Mouse (Mus musculus) layer of hippocampus, postnatal 25 days (tissue): ENCODE data around the gene Tldc2. TPM values are rescaled to one million over a fixed set of nuclear protein-coding genes. Genes with fewer than 3 reads are reported as not detected.

Experiments used
- DNase-seq, 2 experiments: peaks; one replicate each; pipeline ENCODE4 v3.0.0; 2022; ENCODE audit warnings: mixed read lengths in 2 of 2, low spot score in 1 of 2; ENCODE audit errors: extremely low spot score in 1 of 2
- total RNA-seq, 2 experiments: library from RNA; stranded (reverse); gene quantifications; 2 replicates each; pipeline ENCODE4 v1.2.3; 2021

The Tldc2 gene
- total RNA-seq, 2 experiments from 2014 or later, result not detected

DNA sequence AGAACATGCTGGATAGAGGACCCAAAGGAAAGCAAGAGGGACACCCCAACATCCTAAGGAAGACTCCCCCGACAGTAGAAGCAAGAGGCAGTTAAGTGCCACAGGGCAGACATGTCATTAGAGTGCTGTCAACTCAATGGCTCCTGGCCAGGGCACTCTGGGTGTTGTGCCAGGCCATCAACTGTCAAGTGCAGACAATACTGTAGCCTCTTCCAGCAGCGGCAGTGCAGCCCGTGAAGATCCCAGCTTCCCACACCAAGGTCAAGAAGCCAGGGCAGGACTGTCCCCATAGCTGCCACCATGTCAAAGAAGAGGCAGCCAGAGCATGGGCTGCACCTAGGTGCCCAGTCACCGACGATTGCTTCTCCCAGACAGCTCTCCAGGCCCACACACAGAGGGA lies 9.7 kb upstream of the Tldc2 start:
- DNase-seq, result peak in 1 of 2 experiments; percentile 38

DNA sequence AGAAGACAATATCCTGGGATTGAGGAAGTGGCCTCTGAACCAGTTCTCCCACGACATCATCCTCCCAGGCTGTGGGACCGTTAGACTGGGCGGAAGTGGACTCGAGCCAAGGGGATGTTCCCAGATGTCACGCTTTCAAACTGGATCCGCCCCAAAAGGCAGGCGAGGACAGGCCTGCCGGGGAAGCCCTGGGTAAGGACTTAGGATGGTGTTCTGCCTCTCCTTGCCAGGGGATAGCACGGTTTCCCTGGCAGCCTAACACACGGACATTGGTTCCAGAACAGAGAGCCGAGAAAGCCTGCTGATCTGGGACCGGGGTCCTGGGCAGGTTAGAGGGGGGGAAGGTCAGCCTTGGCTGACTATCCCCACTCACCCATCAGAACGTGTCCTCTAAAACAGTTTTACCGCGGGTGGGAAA lies 9.2 kb upstream of the Tldc2 start:
- peak in 1 of 2 experiments; percentile 58 for DNase-seq

DNA sequence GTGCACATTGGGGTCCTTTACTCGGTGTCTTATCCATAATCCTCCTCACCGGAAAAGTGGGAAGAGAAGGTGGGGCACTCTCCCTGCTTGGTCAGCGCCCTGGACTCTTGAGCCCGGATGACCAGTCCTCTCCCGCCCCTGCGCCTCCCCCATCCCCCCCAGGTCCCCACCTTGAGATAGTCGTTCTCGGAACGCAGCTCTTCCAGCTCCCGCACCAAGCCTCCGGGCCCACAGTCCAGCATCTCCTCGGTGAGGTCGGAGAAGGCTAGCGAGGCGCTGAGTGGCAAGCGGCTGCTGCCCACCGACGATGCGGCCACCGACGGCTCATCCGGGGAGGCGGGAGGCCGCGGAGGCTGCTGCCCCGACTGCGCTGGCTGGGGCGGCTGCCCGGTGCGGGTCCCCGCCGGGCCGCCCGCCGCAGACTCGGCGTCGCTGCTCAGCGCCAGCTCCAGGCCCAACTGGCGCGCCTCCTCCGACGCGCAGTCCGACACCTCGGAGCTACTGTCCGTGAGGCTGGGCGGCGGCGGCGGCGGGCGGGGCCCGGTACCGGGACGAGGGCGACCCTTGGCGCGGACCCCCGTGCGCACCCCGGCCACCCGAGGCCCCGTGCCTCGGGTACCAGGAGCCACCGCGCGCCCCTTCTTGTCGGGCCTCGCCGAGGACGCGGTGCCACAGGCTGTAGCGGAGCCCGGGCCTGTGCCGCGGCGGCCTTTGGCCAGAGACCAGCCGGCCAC lies 8.6 kb upstream of the Tldc2 start:
- DNase-seq, result no peak

DNA sequence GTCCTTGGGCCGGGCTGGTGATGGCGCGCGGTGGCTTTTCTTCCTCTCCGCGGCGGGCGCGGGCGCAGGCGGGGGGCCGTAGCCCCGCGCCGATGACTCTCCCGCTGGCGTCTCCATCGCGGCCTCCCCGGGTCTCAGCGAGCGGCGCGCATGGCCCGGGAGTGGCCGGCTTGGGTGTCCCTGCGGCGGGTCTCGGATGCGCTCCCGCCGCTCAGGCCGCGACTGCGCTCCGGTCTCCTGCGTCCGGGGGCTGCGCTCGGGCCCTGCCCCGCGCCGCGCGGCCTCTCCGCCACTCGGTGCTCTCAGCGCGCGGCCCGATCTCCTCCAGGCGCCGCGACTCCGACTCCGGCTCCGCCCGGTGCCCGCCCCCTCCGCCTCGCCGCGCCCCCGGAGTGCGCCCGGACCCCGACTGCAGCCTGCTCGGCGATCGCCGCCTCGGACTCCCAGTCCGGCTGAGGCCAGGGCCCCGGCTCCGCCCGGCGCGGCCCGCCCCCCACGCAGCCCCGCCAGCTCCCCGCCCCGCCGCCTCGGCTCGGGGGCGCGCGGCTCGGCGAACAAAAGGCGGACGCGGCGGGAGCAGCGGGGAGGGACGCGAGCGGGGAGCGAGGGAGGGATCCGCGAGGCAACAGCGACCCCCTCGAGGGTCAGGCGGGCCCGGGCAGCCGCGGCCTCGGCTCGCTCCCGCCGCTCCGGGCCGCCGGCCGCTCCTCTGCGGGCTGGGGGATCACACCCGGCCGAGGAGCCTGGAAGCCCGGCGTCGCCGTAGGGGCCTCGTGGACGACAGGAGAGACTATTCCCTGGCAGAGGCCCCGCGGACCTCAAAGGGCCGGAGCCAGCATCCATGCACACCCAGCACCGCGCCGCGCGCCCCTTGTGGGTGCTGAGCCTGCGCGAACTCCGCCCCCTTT lies 7.8 kb upstream of the Tldc2 start, which contains the start of gene Soga1:
Gene Soga1 (minus strand): TSS at position 462 of the 908 bp plus-strand sequence.
- peak; percentile 68 to 73 for DNase-seq

DNA sequence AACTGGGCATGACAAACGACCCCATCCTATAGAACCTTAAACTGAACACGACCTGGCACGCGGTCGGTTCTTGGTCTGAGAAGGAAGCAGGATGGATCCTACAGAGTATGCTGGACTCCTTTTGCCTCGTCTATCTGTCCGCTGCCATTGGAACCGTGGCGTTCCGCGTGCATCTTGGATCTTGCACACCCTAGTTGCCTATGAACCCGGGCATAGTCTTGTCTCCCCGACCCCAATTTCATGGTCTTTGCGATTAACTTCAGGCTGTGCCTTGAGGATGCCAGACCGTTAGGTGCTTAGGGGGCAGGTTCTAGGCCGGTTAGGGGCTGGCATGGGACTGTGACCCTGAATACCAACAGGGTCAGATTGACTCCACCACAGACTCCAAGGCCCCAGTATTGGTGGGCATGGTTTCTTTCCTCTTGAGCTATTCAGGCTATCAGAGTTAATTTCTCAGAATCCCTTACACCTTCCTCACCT lies 7.1 kb upstream of the Tldc2 start:
- no peak for DNase-seq

DNA sequence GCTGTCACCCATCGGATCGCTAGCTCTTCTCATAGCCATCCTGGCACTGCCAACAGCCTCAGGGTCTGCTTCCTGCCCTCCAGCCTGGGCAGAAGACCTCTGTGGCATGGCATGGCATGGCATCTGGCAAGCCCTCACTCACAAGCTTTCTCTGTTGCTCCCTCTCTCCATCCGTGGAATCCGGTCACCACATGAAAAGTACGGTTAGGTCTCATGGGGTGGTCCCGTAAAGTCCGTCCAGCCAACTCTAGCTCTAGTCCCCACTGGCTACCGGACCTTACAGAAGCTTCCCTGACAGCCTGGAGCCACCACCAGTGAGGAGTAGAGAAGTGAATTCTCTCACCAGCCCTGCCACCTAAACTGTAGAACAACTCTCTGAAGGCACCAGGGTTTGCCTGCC lies 5.5 kb upstream of the Tldc2 start:
- no peak for DNase-seq

DNA sequence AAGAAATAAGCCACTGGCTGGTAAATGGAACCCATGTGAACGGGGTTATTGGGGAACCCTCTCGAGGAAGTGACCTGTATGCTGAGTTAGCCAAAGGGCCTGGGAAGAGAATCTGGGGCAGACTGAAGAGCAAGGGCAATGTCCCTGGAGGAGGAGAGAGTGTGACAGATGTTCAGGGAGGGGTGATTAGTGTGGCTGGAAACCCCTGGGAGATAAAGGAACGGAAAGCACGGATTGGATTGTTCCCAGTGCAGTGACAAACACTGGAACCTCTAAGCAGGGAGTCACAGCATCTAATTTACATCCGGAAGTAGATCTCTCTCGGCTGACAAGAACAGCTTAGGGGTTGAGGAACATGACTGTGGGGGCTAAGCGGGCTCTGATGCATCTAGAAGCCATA lies 4.9 kb upstream of the Tldc2 start:
- DNase-seq, result no peak

DNA sequence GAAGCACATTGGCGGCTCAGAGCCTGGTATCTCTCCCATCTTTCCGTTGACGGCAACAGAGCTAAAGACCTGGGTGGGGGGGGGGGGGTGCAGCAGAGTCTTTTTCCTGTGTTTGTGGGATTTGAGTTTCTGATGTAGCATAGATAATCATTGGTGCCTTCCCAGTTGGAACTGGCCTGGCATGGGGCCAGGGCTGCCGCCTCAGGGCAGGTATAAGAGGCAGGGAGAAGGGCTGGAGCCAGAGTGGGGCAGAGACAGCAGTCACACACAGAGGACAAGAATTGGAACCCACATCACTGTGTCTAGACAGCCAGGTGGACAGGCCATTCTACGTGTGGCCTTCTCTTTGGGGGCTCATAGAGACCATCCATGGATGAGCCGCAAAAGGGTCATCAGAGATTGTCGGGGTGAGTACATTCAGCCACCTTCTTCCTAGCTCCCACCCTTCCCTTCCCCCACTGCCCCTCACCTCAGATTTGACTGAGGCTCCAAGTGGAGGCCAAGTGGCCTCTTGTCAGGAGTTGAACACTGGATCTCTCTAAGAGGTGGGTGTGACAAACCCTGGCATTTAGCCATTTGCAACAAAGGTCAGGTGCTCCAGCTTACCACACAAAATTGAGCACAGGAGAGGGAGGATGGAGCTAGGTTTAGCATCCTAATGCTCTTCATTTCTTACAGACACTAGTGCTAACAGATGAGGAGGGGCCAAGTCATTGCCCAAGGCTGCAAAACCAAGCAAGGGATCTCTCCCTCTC lies 1.8 kb upstream of the Tldc2 start:
- no peak for DNase-seq

DNA sequence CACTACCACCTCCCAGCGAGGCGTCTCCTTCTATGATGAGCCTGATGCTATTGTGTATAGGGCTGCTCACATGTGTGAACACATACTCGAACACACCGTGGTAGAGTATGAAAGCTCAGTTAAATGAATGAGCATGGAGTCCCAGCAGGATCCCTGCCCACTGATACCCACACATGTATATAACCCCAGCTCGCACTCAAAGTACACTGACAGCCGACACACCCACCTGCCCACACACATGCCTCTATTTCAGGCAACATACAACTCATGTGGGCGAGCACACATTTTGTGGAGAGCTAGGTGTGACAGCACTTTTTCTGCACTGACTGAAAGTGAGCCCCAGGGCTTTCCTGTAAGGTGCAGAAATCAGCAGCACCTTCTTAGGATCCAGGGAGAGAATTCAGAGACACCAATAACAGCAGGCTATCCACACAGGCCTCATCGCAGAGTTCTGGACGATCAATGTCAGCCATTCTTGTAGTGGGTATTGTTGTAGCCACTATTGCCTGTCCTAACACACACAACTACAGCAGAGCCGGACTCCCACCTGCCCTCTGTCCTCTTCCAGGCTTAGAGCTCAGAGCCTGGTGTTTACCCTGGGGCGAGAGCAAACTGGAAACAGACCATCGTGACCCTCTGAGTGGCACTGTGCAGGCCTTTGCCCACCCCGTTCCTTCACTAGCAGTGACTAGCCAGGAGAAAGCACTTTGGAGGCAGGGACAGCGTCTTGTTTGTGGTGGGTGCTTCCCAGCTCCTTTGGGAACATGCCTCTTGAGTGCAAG lies 872 bp downstream of the Tldc2 start:
- DNase-seq, result no peak

DNA sequence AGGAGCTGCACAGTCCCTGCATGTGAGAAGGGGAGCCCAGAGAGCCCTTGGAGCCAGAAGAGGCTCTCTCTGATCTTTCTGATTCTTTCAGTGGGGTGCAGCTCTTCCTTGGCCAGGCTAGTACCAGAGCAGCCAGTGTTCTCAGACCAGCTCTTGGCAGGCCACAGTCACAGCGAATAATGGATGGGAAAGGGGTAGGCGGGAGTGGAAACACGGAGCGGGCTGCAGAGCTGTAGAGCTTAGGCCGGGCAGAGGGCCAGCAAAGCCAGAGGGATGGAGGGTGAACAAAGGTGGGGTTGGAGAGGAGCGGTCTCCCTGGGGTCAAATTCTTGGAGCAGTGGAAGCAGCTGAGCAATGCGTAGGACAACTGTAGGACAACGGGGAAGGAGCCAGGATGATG lies 5.2 kb downstream of the Tldc2 start:
- DNase-seq, result peak in 1 of 2 experiments; percentile 40

DNA sequence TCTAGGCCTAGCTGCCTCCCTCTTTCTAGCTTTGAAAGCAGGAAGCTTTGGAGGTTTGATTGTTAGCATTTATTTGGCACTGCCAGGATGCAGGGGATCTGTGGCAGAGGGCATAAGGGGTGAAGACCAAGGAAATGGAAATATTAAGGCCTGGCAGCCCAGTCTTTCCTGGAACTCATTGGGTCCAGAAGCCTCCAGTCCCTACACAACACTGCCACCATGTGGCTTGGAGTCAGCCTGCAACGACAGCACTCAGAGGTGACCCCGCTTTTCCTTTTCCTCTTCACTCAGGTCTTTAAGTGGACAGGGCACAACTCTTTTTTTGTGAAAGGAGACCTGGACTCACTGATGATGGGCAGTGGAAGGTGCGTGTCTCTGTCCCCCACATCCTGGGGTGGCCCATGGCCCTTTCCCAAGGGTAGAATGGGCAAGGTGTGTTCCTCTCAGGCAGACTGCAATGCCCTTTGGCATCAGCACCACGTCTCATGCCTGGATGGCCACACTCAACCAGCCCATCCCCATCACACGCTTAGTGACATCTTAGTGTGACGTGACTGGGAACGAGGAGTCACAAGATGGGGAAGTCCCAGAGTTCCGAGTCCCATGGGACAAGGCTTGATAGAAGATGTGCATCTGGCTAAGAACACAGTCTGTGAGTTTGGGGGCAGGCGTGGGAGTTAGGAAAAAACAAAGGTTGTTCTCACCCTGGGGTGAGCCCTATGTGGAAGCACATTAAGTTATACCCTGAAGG lies 8.3 kb downstream of the Tldc2 start:
- DNase-seq, result peak in 1 of 2 experiments; percentile 82

DNA sequence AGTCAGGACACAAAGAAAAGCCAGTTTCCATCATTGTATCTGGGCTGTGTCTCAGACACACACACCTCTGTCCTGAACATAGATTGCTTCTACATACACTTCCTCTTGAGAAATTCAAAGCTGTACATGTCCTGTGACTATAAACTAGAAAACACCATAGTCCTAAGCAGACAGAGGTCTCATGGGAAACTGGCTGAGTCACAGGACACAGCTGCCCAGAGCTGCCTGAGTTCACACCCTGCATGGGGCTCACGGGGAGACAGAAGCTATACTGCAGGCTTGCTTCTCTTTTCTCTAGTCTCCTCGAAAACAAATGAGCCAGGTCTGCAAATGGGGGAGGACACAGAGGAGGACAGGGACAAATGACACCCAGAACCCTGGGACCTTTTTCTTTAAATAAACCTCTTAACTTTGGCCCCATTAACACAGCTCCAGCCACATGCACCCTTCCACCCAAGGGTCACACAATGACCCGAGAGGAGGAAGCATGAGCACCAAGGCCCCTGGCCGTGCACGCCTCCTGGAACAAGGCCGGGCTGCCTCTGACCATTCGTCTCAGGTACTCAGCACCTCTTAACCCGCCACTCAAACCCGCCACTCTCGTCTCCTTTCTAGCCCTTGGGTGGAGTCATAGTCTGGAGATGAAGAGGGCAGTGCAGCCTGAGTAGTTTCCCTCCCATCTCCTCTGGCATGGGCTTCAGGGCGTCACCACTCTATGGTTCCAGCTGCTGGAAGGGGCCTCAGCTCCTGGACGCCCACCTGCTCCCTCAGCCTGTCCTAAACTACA lies 12.9 kb downstream of the Tldc2 start:
- DNase-seq, result no peak

DNA sequence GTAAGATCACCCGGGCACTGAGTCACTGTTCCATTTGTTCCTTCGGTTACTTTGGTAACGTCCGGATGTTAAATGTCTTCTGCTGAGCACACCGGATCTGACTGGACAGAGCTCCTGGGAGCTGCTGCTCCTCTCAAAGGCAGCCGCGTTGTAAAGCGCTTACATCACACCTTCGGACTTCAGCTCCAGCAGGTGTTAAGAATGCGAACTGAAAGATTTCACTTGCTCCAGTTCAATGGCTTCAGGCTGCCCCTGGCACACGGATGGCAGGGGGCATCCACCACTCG lies 13.4 kb downstream of the Tldc2 start:
- DNase-seq, result no peak

DNA sequence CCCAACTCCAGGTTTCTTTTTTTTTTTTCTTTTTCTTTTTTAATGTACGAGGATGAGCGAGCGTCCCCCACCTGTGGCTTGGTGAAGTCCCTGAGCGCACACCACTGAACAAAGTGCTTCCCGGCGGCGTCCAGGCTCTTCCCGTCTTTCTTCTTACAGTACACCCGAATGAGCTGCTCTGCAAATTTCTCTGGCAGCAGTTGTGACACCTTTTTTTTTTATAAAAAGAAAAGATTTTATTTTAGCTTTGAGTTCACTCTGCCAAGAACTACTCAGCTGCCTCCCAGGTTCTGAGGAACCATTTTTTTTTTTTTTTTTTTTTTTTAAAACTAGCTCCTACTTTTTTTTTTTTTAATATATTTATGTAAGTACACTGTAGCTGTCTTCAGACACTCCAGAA lies 14.8 kb downstream of the Tldc2 start:
- DNase-seq, result no peak

DNA sequence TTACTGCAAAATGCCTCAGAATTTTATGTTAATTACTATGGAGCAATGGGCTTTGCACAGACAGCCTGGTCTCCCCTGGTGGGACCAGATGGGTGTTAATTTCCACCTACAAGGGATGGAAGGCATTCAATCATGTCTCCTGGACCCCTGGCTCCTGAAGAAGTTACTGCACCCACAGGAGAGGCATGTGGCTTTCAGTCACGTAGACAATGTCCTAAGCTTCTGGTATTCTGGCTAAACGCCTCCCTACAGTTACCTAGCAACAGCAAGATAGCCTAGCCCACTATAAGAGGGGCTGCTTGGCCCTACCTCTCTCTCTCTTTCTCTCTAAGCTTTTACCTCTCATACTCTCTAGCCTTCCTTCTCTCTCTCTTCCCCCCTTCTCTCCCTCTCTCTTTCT lies 15.4 kb downstream of the Tldc2 start:
- DNase-seq, result no peak

DNA sequence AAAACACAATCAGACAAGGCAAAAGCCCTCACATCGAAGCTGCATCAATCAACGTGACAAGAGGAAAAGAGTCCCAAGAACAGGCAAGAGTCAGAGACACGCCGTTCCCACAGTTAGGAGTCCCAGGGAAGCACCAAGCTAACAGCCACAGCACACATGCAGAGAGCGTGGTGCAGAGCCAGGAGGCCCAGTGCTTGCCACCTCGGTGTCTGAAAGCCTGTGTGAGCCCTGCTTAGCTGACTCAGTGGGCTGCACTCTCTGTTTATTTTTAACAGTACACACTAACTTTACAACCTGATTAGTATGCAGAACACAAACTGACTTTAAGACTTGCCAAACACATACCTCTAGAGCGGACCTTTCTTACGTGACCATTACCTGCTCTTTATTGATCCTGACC lies 17.6 kb downstream of the Tldc2 start:
- no peak for DNase-seq

DNA sequence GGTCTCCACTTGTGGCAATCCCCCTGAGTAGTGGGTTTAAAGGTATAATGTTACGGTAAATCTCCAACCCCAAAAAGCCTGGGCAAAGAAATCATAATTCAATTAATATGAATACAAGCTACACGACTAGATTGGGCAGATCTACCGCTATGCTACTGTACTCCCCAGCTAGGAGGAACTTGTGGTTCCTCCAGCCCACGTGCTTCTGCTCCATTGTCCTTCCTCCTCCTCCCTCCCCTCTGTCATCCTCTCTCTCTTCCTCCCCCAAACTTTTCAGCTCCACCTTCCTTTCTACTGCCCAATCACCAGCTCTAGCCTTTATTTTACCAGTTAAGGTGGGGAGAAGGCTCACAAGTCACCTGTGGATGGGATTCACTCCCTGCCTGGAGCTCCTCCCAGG lies 21.4 kb downstream of the Tldc2 start:
- DNase-seq, result no peak

DNA sequence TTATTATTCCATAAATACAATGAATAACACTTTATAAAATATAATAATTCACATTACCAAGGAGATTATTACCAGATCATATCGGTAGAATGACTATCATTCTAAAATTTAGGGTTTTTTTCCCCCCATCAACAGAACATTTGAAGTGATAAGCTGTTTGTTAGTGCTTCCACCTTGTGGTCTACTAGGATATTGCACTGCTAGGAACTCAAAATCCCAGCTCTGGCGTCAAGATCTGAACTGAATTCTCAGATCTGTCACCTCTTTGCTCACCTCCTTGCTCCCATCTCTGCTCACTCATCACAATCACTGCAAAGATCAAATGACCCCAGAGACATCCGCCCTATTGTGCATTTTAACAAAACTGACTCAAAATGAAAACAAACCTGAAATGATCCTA lies 30.1 kb downstream of the Tldc2 start:
- no peak for DNase-seq

DNA sequence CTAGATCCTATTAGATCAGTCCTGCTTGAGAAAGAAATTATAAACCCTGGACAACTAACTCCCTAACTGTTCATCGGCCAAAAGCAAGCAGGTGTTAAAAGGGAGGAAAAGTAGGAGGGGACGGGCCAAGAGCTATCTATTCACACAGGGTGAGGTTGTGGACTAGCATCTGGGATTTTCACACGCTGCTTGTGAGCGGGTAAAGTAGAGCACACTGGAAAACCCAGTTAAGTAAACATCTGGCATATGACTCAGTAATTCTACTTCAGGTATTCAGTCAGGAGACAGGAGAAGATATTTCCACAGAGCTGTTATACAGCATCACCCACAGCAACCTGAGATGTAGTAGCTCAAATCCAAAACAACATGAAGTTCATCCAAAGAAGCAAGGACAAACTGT lies 31.7 kb downstream of the Tldc2 start:
- DNase-seq, result no peak
